Mouse (Mus musculus) liver, embryonic 14.5 days (tissue): ENCODE results near the gene Tk2. TPM values are rescaled to one million over a fixed set of nuclear protein-coding genes. Genes with fewer than 3 reads are reported as not detected.

Experiments
- ATAC-seq: fragments of 200-750 bp; cut with Nextera tagmentation; 2 replicates; pipeline ENCODE4 v1.8.0; 2017; ENCODE audit warnings: moderate number of reproducible peaks, mild to moderate bottlenecking, moderate library complexity; ENCODE audit not compliant: insufficient read depth
- DNase-seq, 3 experiments: peaks; one replicate each; pipeline ENCODE4 v3.0.0-alpha.2; 2012 to 2013; ENCODE audit warnings: low read depth in 3 of 3, low spot score in 3 of 3
- H3K27ac ChIP-seq: fragments of 300-500 bp; sonication (generic); 2 replicates; pipeline ENCODE4 v1.5.1; 2014; ENCODE audit warnings: moderate library complexity, mild to moderate bottlenecking, control low read depth, inconsistent platforms
- H3K27me3 ChIP-seq: fragments of 300-500 bp; sonication (generic); 2 replicates; pipeline ENCODE4 v1.6.1; 2014; ENCODE audit warnings: mild to moderate bottlenecking, low read length, moderate library complexity; ENCODE audit not compliant: control insufficient read depth, insufficient read depth
- H3K36me3 ChIP-seq: fragments of 300-500 bp; sonication (generic); replicated peaks from 2 replicates; pipeline ENCODE4 v1.6.1; 2014; ENCODE audit warnings: low read depth; ENCODE audit not compliant: control insufficient read depth, insufficient read depth
- H3K4me1 ChIP-seq, 2 experiments: fragments of 200-500 bp in 1 of 2; fragments of 300-500 bp in 1 of 2; sonication (generic) in 1 of 2; replicated peaks; 2 replicates each; pipeline ENCODE4 v1.6.1; 2012 to 2014; ENCODE audit warnings: antibody characterized with exemption in 1 of 2, inconsistent platforms in 1 of 2, low read length in 1 of 2; ENCODE audit not compliant: control insufficient read depth in 2 of 2, insufficient read depth in 2 of 2
- H3K4me2 ChIP-seq: fragments of 300-500 bp; sonication (generic); 2 replicates; pipeline ENCODE4 v1.6.1; 2014; ENCODE audit warnings: low read depth, mild to moderate bottlenecking, control low read depth, moderate library complexity
- H3K4me3 ChIP-seq, 2 experiments: fragments of 200-500 bp in 1 of 2; fragments of 300-500 bp in 1 of 2; sonication (generic) in 1 of 2; 2 replicates each; pipeline ENCODE4 v1.5.1; 2012 to 2014; ENCODE audit warnings: low read depth in 2 of 2, low read length in 2 of 2, mild to moderate bottlenecking in 2 of 2, control low read depth in 1 of 2, inconsistent platforms in 1 of 2, moderate library complexity in 1 of 2; ENCODE audit not compliant: insufficient read depth in 1 of 2
- H3K9ac ChIP-seq: fragments of 300-500 bp; sonication (generic); replicated peaks from 2 replicates; pipeline ENCODE4 v1.6.1; 2014; ENCODE audit warnings: mild to moderate bottlenecking, control low read depth, moderate library complexity
- H3K9me3 ChIP-seq: fragments of 300-500 bp; sonication (generic); 2 replicates; pipeline ENCODE4 v1.6.1; 2016; ENCODE audit warnings: low read length, mixed read lengths; ENCODE audit not compliant: control insufficient read depth
- CTCF ChIP-seq: IDR thresholded peaks from 2 replicates; pipeline ENCODE4 v1.5.1; 2016; ENCODE audit warnings: antibody characterized with exemption, low read depth, control low read depth
- EP300 ChIP-seq: IDR thresholded peaks from 2 replicates; pipeline ENCODE4 v1.6.1; 2016; ENCODE audit warnings: antibody characterized with exemption, low read depth
- WGBS: fragments of 180-500 bp; shearing (Covaris S2); extraction: QIAGEN DNeasy Blood & Tissue Kit; methylation state at CpG from one replicate; pipeline ENCODE4 v1.1.7; 2014; ENCODE audit not compliant: insufficient replicate concordance; 5-methylcytosine and 5-hydroxymethylcytosine counted together
- polyA plus RNA-seq, 2 experiments: library from polyadenylated mRNA; depleted of rRNA in 1 of 2; stranded (reverse) in 1 of 2; unstranded in 1 of 2; fragments of >200 nt; fragmentation: Nextera tagmentation in 1 of 2; extraction: Ambion mirVana in 1 of 2; gene quantifications; 2 replicates each; pipeline versions ENCODE4 v1.2.1 to v1.2.3; 2012 to 2014

The Tk2 gene
- polyA plus RNA-seq, 2 experiments, result 3.9 to 7.0 TPM

DNA sequence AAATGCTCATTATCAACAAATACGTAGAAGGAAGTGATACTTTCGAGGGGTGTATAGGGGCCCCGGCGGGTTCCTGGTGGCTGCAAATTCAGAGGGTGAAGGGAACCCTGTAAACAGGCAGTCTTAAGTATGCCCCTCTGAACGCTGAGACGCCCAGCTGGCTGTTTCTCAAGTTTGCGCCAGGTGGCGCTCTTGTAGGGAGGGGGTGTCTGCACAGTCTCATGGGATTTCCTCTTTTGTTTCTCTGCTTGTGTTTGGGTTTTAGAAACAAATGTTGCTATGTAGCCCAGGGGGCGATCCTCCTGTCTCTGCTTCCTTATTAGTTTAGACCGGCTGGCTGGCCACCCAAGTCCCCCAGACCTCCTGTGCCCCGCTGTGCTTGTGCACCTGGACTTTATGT, 29.3 kb downstream of the Tk2 start:
- H3K27ac ChIP-seq, result no peak overlapping the region
- H3K27me3 ChIP-seq, result no peaks in the 10 kb centered on the region
- DNase-seq, result peak in 1 of 3 experiments; percentile 28
- no peaks in the 10 kb centered on the region for H3K9me3 ChIP-seq
- H3K4me2 ChIP-seq, result no peak overlapping the region
- H3K4me3 ChIP-seq, result no peak overlapping the region
- H3K36me3 ChIP-seq, result no peaks in the 10 kb centered on the region
- 11% methylated on average over 11 of the region's 11 CpGs for WGBS
- H3K4me1 ChIP-seq, result no peaks in the 10 kb centered on the region
- no peak overlapping the region for H3K9ac ChIP-seq
- TF ChIP-seq CTCF (peak; percentile 76), EP300 (no peak)
- ATAC-seq, result 0 out of 2 replicates have a peak, but pooled peaks have one; percentile 14

- H3K27ac ChIP-seq, result no peak overlapping the region
- DNase-seq, result no peak
- ATAC-seq, result no peak
- no peaks in the 10 kb centered on the region for H3K27me3 ChIP-seq
- H3K36me3 ChIP-seq, result no peaks in the 10 kb centered on the region
- no peak overlapping the region for H3K4me3 ChIP-seq
- H3K4me2 ChIP-seq, result no peak overlapping the region
- H3K9me3 ChIP-seq, result no peaks in the 10 kb centered on the region
- H3K9ac ChIP-seq, result no peak overlapping the region
- no peaks in the 10 kb centered on the region for H3K4me1 ChIP-seq
- WGBS, result 63% methylated on average over 5 of the region's 5 CpGs
- no peak for TF ChIP-seq CTCF
- TF ChIP-seq EP300, result no peak
These were observed 30.8 kb downstream of the Tk2 start for GRCm38 (mm10) chr8:104217601-104218000.

DNA sequence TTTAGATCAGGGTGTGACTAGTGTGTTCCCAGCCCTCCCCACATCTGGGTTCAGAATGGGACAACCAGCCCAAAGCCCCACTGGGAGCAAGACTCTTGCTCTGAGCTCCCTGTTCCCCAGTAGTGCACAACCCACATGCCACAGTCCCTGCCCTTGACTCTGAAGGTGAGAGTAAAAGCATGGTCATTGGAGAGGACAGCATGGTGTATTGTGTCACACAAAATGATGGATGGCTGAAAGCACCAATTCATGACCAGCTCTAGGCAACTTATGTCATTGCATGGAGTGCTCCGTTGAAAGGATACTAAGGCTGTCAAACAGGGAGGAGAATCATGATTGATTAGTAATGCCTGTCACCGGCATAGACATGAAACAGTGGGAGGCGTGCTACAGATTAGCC, 43.1 kb downstream of the Tk2 start:
- ATAC-seq (no peak), DNase-seq (no peak)
- no peak overlapping the region for H3K9ac ChIP-seq
- 60% methylated on average over 3 of the region's 3 CpGs for WGBS
- no peak overlapping the region for H3K4me3 ChIP-seq
- no peak for TF ChIP-seq EP300
- no peak overlapping the region for H3K4me2 ChIP-seq
- H3K27ac ChIP-seq, result no peak overlapping the region
- H3K27me3 ChIP-seq, result no peaks in the 10 kb centered on the region
- no peaks in the 10 kb centered on the region for H3K36me3 ChIP-seq
- no peaks in the 10 kb centered on the region for H3K4me1 ChIP-seq
- no peaks in the 10 kb centered on the region for H3K9me3 ChIP-seq

DNA sequence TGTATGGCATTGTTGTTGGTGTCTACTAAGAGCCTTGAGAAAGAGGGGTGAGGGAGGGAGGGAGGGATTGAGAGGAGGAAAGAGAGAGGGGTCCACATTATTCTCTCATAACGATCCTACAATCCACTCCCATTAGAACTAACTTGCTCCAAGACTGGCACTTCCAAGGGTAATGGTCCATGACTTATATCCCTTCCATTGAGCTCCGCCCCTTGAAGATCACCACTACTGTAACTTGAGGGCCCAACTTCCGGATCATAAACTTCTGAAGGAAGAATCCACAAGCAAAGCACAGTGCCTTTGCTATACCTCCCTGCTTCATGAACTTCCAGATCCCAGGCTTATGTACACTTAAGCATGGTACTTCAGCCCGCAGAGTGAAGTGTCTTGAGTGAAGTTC, 46.0 kb downstream of the Tk2 start:
- Histone ChIP-seq H3K9ac (no peak overlapping the region), H3K27me3 (no peaks in the 10 kb centered on the region), H3K4me1 (no peaks in the 10 kb centered on the region), H3K36me3 (no peaks in the 10 kb centered on the region), H3K4me2 (no peak overlapping the region), H3K9me3 (no peaks in the 10 kb centered on the region), H3K4me3 (no peak overlapping the region), H3K27ac (no peak overlapping the region)
- TF ChIP-seq CTCF, result no peak
- no peak for TF ChIP-seq EP300
- 63% methylated on average over 4 of the region's 4 CpGs for WGBS
- DNase-seq (no peak), ATAC-seq (no peak)

DNA sequence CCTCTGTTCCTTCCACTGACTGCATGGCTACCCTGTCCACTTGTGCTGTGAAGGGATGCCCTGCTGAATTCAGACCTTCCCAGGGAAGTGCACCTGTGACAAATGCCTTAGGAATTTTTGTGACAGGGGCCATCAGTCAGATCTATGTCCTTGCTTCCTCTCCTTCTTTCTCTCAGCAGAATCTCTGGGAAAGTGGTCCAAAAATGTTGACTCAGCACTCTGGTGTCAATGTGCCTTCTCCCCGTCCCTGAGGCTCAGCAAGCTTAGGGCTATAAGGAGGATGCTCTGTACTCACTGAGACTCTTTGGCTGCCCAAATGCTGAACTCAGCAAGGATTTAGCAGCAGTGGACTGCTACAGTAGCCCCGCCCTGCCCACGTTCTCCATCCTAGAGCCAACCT, 46.7 kb downstream of the Tk2 start:
- no peak overlapping the region for H3K4me3 ChIP-seq
- DNase-seq, result no peak
- H3K4me2 ChIP-seq, result no peak overlapping the region
- no peaks in the 10 kb centered on the region for H3K36me3 ChIP-seq
- no peak overlapping the region for H3K27ac ChIP-seq
- no peaks in the 10 kb centered on the region for H3K4me1 ChIP-seq
- ATAC-seq, result no peak
- WGBS, result 51% methylated on average over 3 of the region's 3 CpGs
- H3K27me3 ChIP-seq, result no peaks in the 10 kb centered on the region
- H3K9ac ChIP-seq, result no peak overlapping the region
- TF ChIP-seq CTCF, result no peak
- TF ChIP-seq EP300, result no peak
- no peaks in the 10 kb centered on the region for H3K9me3 ChIP-seq
